12 mouse cellular contexts compared by ENCODE assay signal in genomic region chr1:165628603-165629002, GRCm38 (mm10).
"Had no signal": no experiment of that assay in that cellular context is flagged by ENCODE, and none has a peak within 500 bp of the region (broad histone marks: within the 10 kb centered on the region; RNA-seq: fewer than 3 reads in every experiment).

No protein-coding gene starts in this region.

- H3K9ac ChIP-seq: limb, embryonic 13.5 days; neural tube, embryonic 13.5 days had no signal

- H3K27me3 ChIP-seq: limb, embryonic 13.5 days; neural tube, embryonic 13.5 days had no signal

- H3K27ac ChIP-seq: limb, embryonic 13.5 days; midbrain, embryonic 10.5 days; neural tube, embryonic 13.5 days had no signal

- DNase-seq: kidney, adult 8-10 months; kidney, postnatal 36 days; left cerebral cortex, postnatal 4 days; lung, adult 18-20 months; retina, postnatal 1 day; right cerebral cortex, postnatal 14 days; thymus, postnatal 4 days had no signal

- H3K4me3 ChIP-seq: limb, embryonic 13.5 days; midbrain, embryonic 10.5 days; neural tube, embryonic 13.5 days had no signal

- H3K9me3 ChIP-seq: limb, embryonic 13.5 days; midbrain, embryonic 10.5 days; neural tube, embryonic 13.5 days had no signal

- H3K36me3 ChIP-seq: limb, embryonic 13.5 days; neural tube, embryonic 13.5 days had no signal

- ATAC-seq: intestine, postnatal 0 days; midbrain, embryonic 16.5 days had no signal

- H3K4me2 ChIP-seq: limb, embryonic 13.5 days; neural tube, embryonic 13.5 days had no signal
